Comparison of ENCODE assay signal across 8 mouse cellular contexts in the genomic region with DNA sequence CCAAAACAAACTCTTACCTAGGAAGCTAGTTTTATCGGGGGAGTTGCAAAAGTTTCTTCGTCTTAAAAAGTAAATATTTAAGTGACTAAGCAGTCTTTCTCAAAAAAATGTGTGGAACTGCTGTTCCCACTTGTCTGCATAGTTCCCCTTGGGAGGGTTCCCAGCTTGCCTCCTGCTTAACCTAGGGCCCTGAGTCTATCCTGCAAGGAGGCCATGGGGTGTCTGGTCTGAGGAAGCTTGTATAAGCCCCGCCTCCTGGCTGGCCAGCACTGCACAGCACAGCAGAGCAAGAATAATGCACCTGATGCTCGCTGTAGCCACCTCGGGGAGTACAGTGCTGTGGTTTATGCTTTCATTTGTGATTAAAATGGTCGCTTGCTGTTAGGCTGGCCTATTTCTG.
DNase-seq lines count a peak whose midpoint lies in the region; ATAC-seq and TF ChIP-seq lines count a peak whose summit lies in the region.

No protein-coding gene starts in this region.

- WGBS in forebrain, embryonic 14.5 days, result 41% methylated on average over 6 of the region's 6 CpGs
- WGBS in limb, embryonic 10.5 days, result 38% methylated on average over 6 of the region's 6 CpGs
- WGBS in neural tube, embryonic 13.5 days, result 31% methylated on average over 6 of the region's 6 CpGs

- ATAC-seq in forebrain, embryonic 14.5 days, result no peak
- ATAC-seq in neural tube, embryonic 13.5 days (ENCODE audit: low read depth), result 0 out of 2 replicates have a peak, but pooled peaks have one; percentile 19

- no peaks in the 10 kb centered on the region for H3K36me3 ChIP-seq in forebrain, embryonic 14.5 days (ENCODE audit: control insufficient read depth, insufficient read depth, low read length)
- H3K36me3 ChIP-seq in limb, embryonic 10.5 days, result no peaks in the 10 kb centered on the region
- H3K36me3 ChIP-seq in neural tube, embryonic 13.5 days, result no peaks in the 10 kb centered on the region

- peak overlapping the region; percentile 1; the same call in 1 of the 2 replicates for H3K4me3 ChIP-seq in forebrain, embryonic 14.5 days (ENCODE audit: low read depth, low read length)
- peak overlapping the region; percentile 16; the same call in 1 of the 2 replicates for H3K4me3 ChIP-seq in limb, embryonic 10.5 days
- H3K4me3 ChIP-seq in neural tube, embryonic 13.5 days, result peak overlapping the region; percentile 72
- no peak overlapping the region for H3K4me3 ChIP-seq in layer of hippocampus, adult 2 months

- no peak for TF ChIP-seq CTCF in layer of hippocampus, adult 2 months (conservative IDR thresholded peaks at IDR 0.05)

- H3K4me2 ChIP-seq in forebrain, embryonic 14.5 days (ENCODE audit: low read length), result peak overlapping the region; percentile 98
- H3K4me2 ChIP-seq in neural tube, embryonic 13.5 days, result peak overlapping the region; percentile 96

- H3K9ac ChIP-seq in forebrain, embryonic 14.5 days (ENCODE audit: low read length), result 0 out of 2 replicates have a peak overlapping the region, but pooled peaks have one; percentile 35
- peak overlapping the region; percentile 46 for H3K9ac ChIP-seq in neural tube, embryonic 13.5 days

- no peak overlapping the region for H3K27ac ChIP-seq in forebrain, embryonic 14.5 days (ENCODE audit: low read depth, low read length)
- no peak overlapping the region; the same call in 1 of the 2 replicates for H3K27ac ChIP-seq in limb, embryonic 10.5 days
- H3K27ac ChIP-seq in neural tube, embryonic 13.5 days (replicated peaks), result peak overlapping the region; percentile 29; the same call in 1 of the 2 replicates
- no peak overlapping the region for H3K27ac ChIP-seq in layer of hippocampus, adult 2 months

- peaks cover 15% of the 10 kb centered on the region; the same call in 1 of the 2 replicates for H3K27me3 ChIP-seq in forebrain, embryonic 14.5 days (replicated peaks; ENCODE audit: control insufficient read depth, insufficient read depth, low read length)
- no peaks in the 10 kb centered on the region for H3K27me3 ChIP-seq in limb, embryonic 10.5 days (ENCODE audit: low read depth, poor library complexity, severe bottlenecking)
- H3K27me3 ChIP-seq in neural tube, embryonic 13.5 days, result peaks cover 59% of the 10 kb centered on the region

- no peaks in the 10 kb centered on the region for H3K9me3 ChIP-seq in forebrain, embryonic 14.5 days (replicated peaks; ENCODE audit: control insufficient read depth, low read length)
- H3K9me3 ChIP-seq in limb, embryonic 10.5 days (replicated peaks), result no peaks in the 10 kb centered on the region
- no peaks in the 10 kb centered on the region for H3K9me3 ChIP-seq in neural tube, embryonic 13.5 days

- H3K4me1 ChIP-seq in forebrain, embryonic 14.5 days (ENCODE audit: control insufficient read depth, insufficient read depth, low read length), result peaks cover 24% of the 10 kb centered on the region
- H3K4me1 ChIP-seq in limb, embryonic 10.5 days, result peaks cover 90% of the 10 kb centered on the region
- peaks cover 90% of the 10 kb centered on the region for H3K4me1 ChIP-seq in neural tube, embryonic 13.5 days (replicated peaks)

- DNase-seq in kidney, adult 18-20 months, result peak; percentile 35
- DNase-seq in kidney, adult 9 months, result no peak
- no peak for DNase-seq in forebrain, embryonic 14.5 days (ENCODE audit: low spot score)
- no peak for DNase-seq in limb, embryonic 10.5 days (ENCODE audit: low spot score)
- DNase-seq in right cerebral cortex, postnatal 4 days, result no peak
- DNase-seq in layer of hippocampus, adult 2 months (ENCODE audit: low spot score in 2 of 2), result no peak
- no peak for DNase-seq in layer of hippocampus, postnatal 36 days
